Mouse (Mus musculus): ENCODE data around the gene Bcl2a1c. TPM values are rescaled to one million over a fixed set of nuclear protein-coding genes. Genes with fewer than 3 reads are reported as not detected.
"Not testable (repeated sequence)": the region's sequence is repeated elsewhere in the genome, so short reads cannot be mapped to it uniquely, and the experiment has no call there.

Bcl2a1c gene
- polyA plus RNA-seq, 1 experiment from 2014 or later: not detected

- H3K9me3 ChIP-seq (ENCODE audit: control insufficient read depth, low read length); H3K36me3 ChIP-seq (ENCODE audit: control insufficient read depth, insufficient read depth, low read length); H3K27ac ChIP-seq (ENCODE audit: low read length); H3K4me3 ChIP-seq (ENCODE audit: low read length); H3K4me1 ChIP-seq (ENCODE audit: control insufficient read depth, insufficient read depth, low read length); ATAC-seq; H3K27me3 ChIP-seq (replicated peaks; ENCODE audit: control insufficient read depth, insufficient read depth, low read length); H3K4me2 ChIP-seq (ENCODE audit: low read depth, low read length); H3K9ac ChIP-seq (ENCODE audit: low read depth, low read length): not testable (repeated sequence)
- WGBS: 32% methylated on average over 5 of the region's 5 CpGs
Observed at GRCm38 (mm10) chr9:114371717-114372116, 41.8 kb downstream of the Bcl2a1c start.

- Histone ChIP-seq H3K9me3 (ENCODE audit: control insufficient read depth, low read length) (no peaks in the 10 kb centered on the region), H3K4me1 (ENCODE audit: control insufficient read depth, insufficient read depth, low read length) (peaks cover 9% of the 10 kb centered on the region), H3K4me3 (ENCODE audit: low read length) (no peak overlapping the region), H3K27ac (ENCODE audit: low read length) (no peak overlapping the region), H3K4me2 (ENCODE audit: low read depth, low read length) (no peak overlapping the region), H3K9ac (ENCODE audit: low read depth, low read length) (no peak overlapping the region), H3K36me3 (ENCODE audit: control insufficient read depth, insufficient read depth, low read length) (peaks cover 6% of the 10 kb centered on the region; the same call in 1 of the 2 replicates), H3K27me3 (replicated peaks; ENCODE audit: control insufficient read depth, insufficient read depth, low read length) (no peaks in the 10 kb centered on the region)
- ATAC-seq: no peak
- 90% methylated on average over 10 of the region's 10 CpGs for WGBS
Observed at GRCm38 (mm10) chr9:114375276-114375962, 45.5 kb downstream of the Bcl2a1c start.

- no peak overlapping the region for H3K4me3 ChIP-seq (ENCODE audit: low read length)
- H3K36me3 ChIP-seq (ENCODE audit: control insufficient read depth, insufficient read depth, low read length): peaks cover 12% of the 10 kb centered on the region; the same call in 1 of the 2 replicates
- H3K4me2 ChIP-seq (ENCODE audit: low read depth, low read length): no peak overlapping the region
- no peaks in the 10 kb centered on the region for H3K9me3 ChIP-seq (ENCODE audit: control insufficient read depth, low read length)
- H3K27me3 ChIP-seq (replicated peaks; ENCODE audit: control insufficient read depth, insufficient read depth, low read length): no peaks in the 10 kb centered on the region
- WGBS: 91% methylated on average over 10 of the region's 10 CpGs
- H3K4me1 ChIP-seq (ENCODE audit: control insufficient read depth, insufficient read depth, low read length): peaks cover 9% of the 10 kb centered on the region
- no peak overlapping the region for H3K27ac ChIP-seq (ENCODE audit: low read length)
- no peak for ATAC-seq
- H3K9ac ChIP-seq (ENCODE audit: low read depth, low read length): no peak overlapping the region
Observed at GRCm38 (mm10) chr9:114377168-114377567, 47.2 kb downstream of the Bcl2a1c start.

- Histone ChIP-seq H3K4me2 (ENCODE audit: low read depth, low read length) (0 out of 2 replicates have a peak overlapping the region, but pooled peaks have one; percentile 6), H3K27ac (ENCODE audit: low read length) (peak overlapping the region; percentile 80), H3K9me3 (ENCODE audit: control insufficient read depth, low read length) (no peaks in the 10 kb centered on the region), H3K4me3 (ENCODE audit: low read length) (no peak overlapping the region), H3K4me1 (ENCODE audit: control insufficient read depth, insufficient read depth, low read length) (peaks cover 9% of the 10 kb centered on the region), H3K27me3 (replicated peaks; ENCODE audit: control insufficient read depth, insufficient read depth, low read length) (no peaks in the 10 kb centered on the region), H3K36me3 (ENCODE audit: control insufficient read depth, insufficient read depth, low read length) (peaks cover 17% of the 10 kb centered on the region), H3K9ac (ENCODE audit: low read depth, low read length) (peak overlapping the region; percentile 57)
- WGBS: 62% methylated on average over 12 of the region's 12 CpGs
- ATAC-seq: peak; percentile 72
Observed at GRCm38 (mm10) chr9:114379871-114380270, 49.9 kb downstream of the Bcl2a1c start.

Other genes with a start within 250 kb of the Bcl2a1c start
- 98.2 and 104 TPM in 2 replicates for gene Crtap, start 60.5 kb downstream of the Bcl2a1c start, polyA plus RNA-seq (2015; fragmentation: Nextera tagmentation; extraction: Ambion mirVana)
- gene Glb1, start 70.9 kb downstream of the Bcl2a1c start, polyA plus RNA-seq (2015; fragmentation: Nextera tagmentation; extraction: Ambion mirVana): 295 and 399 TPM in 2 replicates
- gene Tmppe, start 71.0 kb downstream of the Bcl2a1c start, polyA plus RNA-seq (2015; fragmentation: Nextera tagmentation; extraction: Ambion mirVana): 31.2 and 40.7 TPM in 2 replicates
- gene Ccr4, start 174.8 kb downstream of the Bcl2a1c start, polyA plus RNA-seq (2015; fragmentation: Nextera tagmentation; extraction: Ambion mirVana): 1.9 and 2.5 TPM in 2 replicates
- 0.32 TPM in 1 of 2 replicates, not detected in the other for gene C130032M10Rik, start 185.6 kb downstream of the Bcl2a1c start, polyA plus RNA-seq (2015; fragmentation: Nextera tagmentation; extraction: Ambion mirVana)
- 3.8 and 4.0 TPM in 2 replicates for gene Trim71, start 234.2 kb downstream of the Bcl2a1c start, polyA plus RNA-seq (2015; fragmentation: Nextera tagmentation; extraction: Ambion mirVana)